Mouse (Mus musculus) myocyte (in vitro differentiated cells): ENCODE data around the gene Gm20662. TPM values are rescaled to one million over a fixed set of nuclear protein-coding genes. Genes with fewer than 3 reads are reported as not detected.

Experiments used
- H3K27me3 ChIP-seq: one replicate; pipeline ENCODE4 v1.6.1; 2011; ENCODE audit not compliant: control insufficient read depth, insufficient read depth, insufficient read length
- H3K36me3 ChIP-seq: one replicate; pipeline ENCODE4 v1.6.1; 2011; ENCODE audit not compliant: control insufficient read depth, insufficient read depth
- H3K4me2 ChIP-seq: one replicate; pipeline ENCODE4 v1.6.1; 2011; ENCODE audit warnings: low read depth, control low read depth
- H3K4me3 ChIP-seq: one replicate; pipeline ENCODE4 v1.5.1; 2011; ENCODE audit warnings: mild to moderate bottlenecking, control low read depth, moderate library complexity
- H3K79me2 ChIP-seq: one replicate; pipeline ENCODE4 v1.6.1; 2011; ENCODE audit not compliant: control insufficient read depth, insufficient read depth
- H3ac ChIP-seq: one replicate; pipeline ENCODE4 v1.6.1; 2011; ENCODE audit not compliant: control insufficient read depth, insufficient read length
- CEBPB ChIP-seq: IDR thresholded peaks from 2 replicates; pipeline ENCODE4 v1.6.1; 2011; ENCODE audit warnings: mild to moderate bottlenecking, moderate library complexity; ENCODE audit not compliant: poor library complexity, insufficient read depth, severe bottlenecking
- E2F4 ChIP-seq: IDR thresholded peaks from one replicate; pipeline ENCODE4 v1.6.1; 2011; ENCODE audit warnings: mild to moderate bottlenecking, control low read depth, moderate library complexity; ENCODE audit not compliant: insufficient read depth
- MAX ChIP-seq: IDR thresholded peaks from one replicate; pipeline ENCODE4 v1.6.1; 2011; ENCODE audit warnings: low read depth, mild to moderate bottlenecking, control low read depth
- MYOD1 ChIP-seq, 3 experiments: IDR thresholded peaks; one replicate each; pipeline ENCODE4 v1.6.1; 2011; ENCODE audit warnings: control low read depth in 2 of 3, low read depth in 2 of 3, mild to moderate bottlenecking in 2 of 3, moderate library complexity in 1 of 3; ENCODE audit not compliant: insufficient read length in 2 of 3, control insufficient read depth in 1 of 3
- MYOG ChIP-seq, 3 experiments: IDR thresholded peaks; one replicate each; pipeline ENCODE4 v1.6.1; 2011; ENCODE audit warnings: control low read depth in 2 of 3, low read depth in 2 of 3, mild to moderate bottlenecking in 2 of 3; ENCODE audit not compliant: insufficient read length in 2 of 3, control insufficient read depth in 1 of 3, insufficient read depth in 1 of 3
- POLR2A ChIP-seq: IDR thresholded peaks from one replicate; pipeline ENCODE4 v1.6.1; 2011; ENCODE audit warnings: low read depth, mild to moderate bottlenecking, control low read depth, moderate library complexity; ENCODE audit not compliant: insufficient read length
- POLR2AphosphoS2 ChIP-seq: IDR thresholded peaks from one replicate; pipeline ENCODE4 v1.6.1; 2011; ENCODE audit warnings: low read depth, control low read depth; ENCODE audit not compliant: insufficient read length
- REST ChIP-seq: IDR thresholded peaks from one replicate; pipeline ENCODE4 v1.6.1; 2011; ENCODE audit warnings: mild to moderate bottlenecking, control low read depth, moderate library complexity; ENCODE audit not compliant: insufficient read depth, insufficient read length
- SRF ChIP-seq: IDR thresholded peaks from one replicate; pipeline ENCODE4 v1.6.1; 2011; ENCODE audit warnings: low read depth; ENCODE audit not compliant: control insufficient read depth, insufficient read length
- TCF12 ChIP-seq: IDR thresholded peaks from one replicate; pipeline ENCODE4 v1.6.1; 2011; ENCODE audit warnings: mild to moderate bottlenecking, control low read depth; ENCODE audit not compliant: poor library complexity, insufficient read depth, severe bottlenecking
- TCF3 ChIP-seq: IDR thresholded peaks from one replicate; pipeline ENCODE4 v1.6.1; 2011; ENCODE audit warnings: low read depth, control low read depth; ENCODE audit not compliant: insufficient read length
- USF1 ChIP-seq: IDR thresholded peaks from one replicate; pipeline ENCODE4 v1.6.1; 2011; ENCODE audit warnings: low read depth, mild to moderate bottlenecking, control low read depth, moderate library complexity
- polyA plus RNA-seq: library from polyadenylated mRNA; unstranded; fragments of >200 nt; fragmentation: generic; extraction: Trizol; gene quantifications from one replicate; pipeline ENCODE4 v1.2.1, GENCODE M21; 2012; ENCODE audit warnings: missing spikeins

Gm20662 gene
- polyA plus RNA-seq, 1 experiment = 0.82 TPM

GRCm38 (mm10) chr9:108044751-108045492 is 48.8 kb downstream of the Gm20662 start:
- Histone ChIP-seq H3K4me3 (no peak overlapping the region), H3K36me3 (peaks cover 4% of the 10 kb centered on the region), H3K79me2 (peaks cover 5% of the 10 kb centered on the region), H3K27me3 (no peaks in the 10 kb centered on the region), H3ac (no peak overlapping the region), H3K4me2 (no peak overlapping the region)
- peak; percentile 23 for TF ChIP-seq POLR2AphosphoS2
- TF ChIP-seq MYOD1 (IDR thresholded peaks at IDR 0.05; ENCODE audit: control insufficient read depth in 1 of 3, insufficient read length in 2 of 3, low read depth in 2 of 3) = no peak

- Histone ChIP-seq H3K4me3 (no peak overlapping the region), H3K4me2 (no peak overlapping the region), H3K79me2 (peaks cover 7% of the 10 kb centered on the region), H3K36me3 (no peaks in the 10 kb centered on the region), H3ac (no peak overlapping the region), H3K27me3 (no peaks in the 10 kb centered on the region)
- TF ChIP-seq REST = no peak
- no peak for TF ChIP-seq E2F4
- TF ChIP-seq MYOD1 (IDR thresholded peaks at IDR 0.05; ENCODE audit: control insufficient read depth in 1 of 3, insufficient read length in 2 of 3, low read depth in 2 of 3) = no peak
- no peak for TF ChIP-seq SRF
- no peak for TF ChIP-seq CEBPB
- TF ChIP-seq USF1 = no peak
- no peak for TF ChIP-seq POLR2A
- TF ChIP-seq TCF3 = no peak
- TF ChIP-seq TCF12 = no peak
- TF ChIP-seq POLR2AphosphoS2 = no peak
- no peak for TF ChIP-seq MYOG (IDR thresholded peaks at IDR 0.05; ENCODE audit: control insufficient read depth in 1 of 3, insufficient read depth in 1 of 3, insufficient read length in 2 of 3, low read depth in 2 of 3)
- TF ChIP-seq MAX = no peak
Observed at GRCm38 (mm10) chr9:108046582-108046981, 50.4 kb downstream of the Gm20662 start.

- H3ac ChIP-seq = no peak overlapping the region
- peak overlapping the region; percentile 77 for H3K4me3 ChIP-seq
- peaks cover 7% of the 10 kb centered on the region for H3K79me2 ChIP-seq
- H3K36me3 ChIP-seq = no peaks in the 10 kb centered on the region
- TF ChIP-seq POLR2A (no peak), MYOD1 (IDR thresholded peaks at IDR 0.05; ENCODE audit: control insufficient read depth in 1 of 3, insufficient read length in 2 of 3, low read depth in 2 of 3) (no peak), E2F4 (no peak), REST (no peak), TCF3 (no peak), MYOG (IDR thresholded peaks at IDR 0.05; ENCODE audit: control insufficient read depth in 1 of 3, insufficient read depth in 1 of 3, insufficient read length in 2 of 3, low read depth in 2 of 3) (no peak), POLR2AphosphoS2 (no peak), USF1 (no peak), CEBPB (no peak), SRF (no peak), MAX (no peak), TCF12 (no peak)
- no peaks in the 10 kb centered on the region for H3K27me3 ChIP-seq
- H3K4me2 ChIP-seq = peak overlapping the region; percentile 88
Observed at GRCm38 (mm10) chr9:108047601-108048565, 51.7 kb downstream of the Gm20662 start.

- Histone ChIP-seq H3K79me2 (peaks cover 7% of the 10 kb centered on the region), H3K36me3 (no peaks in the 10 kb centered on the region), H3K27me3 (no peaks in the 10 kb centered on the region), H3K4me3 (peak overlapping the region; percentile 77), H3K4me2 (peak overlapping the region; percentile 88), H3ac (peak overlapping the region; percentile 32)
- TF ChIP-seq TCF12 (no peak), POLR2A (no peak), USF1 (no peak), CEBPB (no peak), MAX (no peak), MYOD1 (IDR thresholded peaks at IDR 0.05; ENCODE audit: control insufficient read depth in 1 of 3, insufficient read length in 2 of 3, low read depth in 2 of 3) (no peak), POLR2AphosphoS2 (no peak), SRF (no peak), TCF3 (no peak)
Observed at GRCm38 (mm10) chr9:108048566-108048955, 52.4 kb downstream of the Gm20662 start.
